Mouse (Mus musculus) MN1 (cell line): ENCODE results near the gene Ppp2r5d.
A peak's percentile ranks its signal among the peaks of the same experiment; 100 is the strongest.

ENCODE experiments used
- DNase-seq: peaks from one replicate; pipeline ENCODE4 v3.0.0-alpha.2; 2016; ENCODE audit warnings: low spot score

Ppp2r5d gene

DNA sequence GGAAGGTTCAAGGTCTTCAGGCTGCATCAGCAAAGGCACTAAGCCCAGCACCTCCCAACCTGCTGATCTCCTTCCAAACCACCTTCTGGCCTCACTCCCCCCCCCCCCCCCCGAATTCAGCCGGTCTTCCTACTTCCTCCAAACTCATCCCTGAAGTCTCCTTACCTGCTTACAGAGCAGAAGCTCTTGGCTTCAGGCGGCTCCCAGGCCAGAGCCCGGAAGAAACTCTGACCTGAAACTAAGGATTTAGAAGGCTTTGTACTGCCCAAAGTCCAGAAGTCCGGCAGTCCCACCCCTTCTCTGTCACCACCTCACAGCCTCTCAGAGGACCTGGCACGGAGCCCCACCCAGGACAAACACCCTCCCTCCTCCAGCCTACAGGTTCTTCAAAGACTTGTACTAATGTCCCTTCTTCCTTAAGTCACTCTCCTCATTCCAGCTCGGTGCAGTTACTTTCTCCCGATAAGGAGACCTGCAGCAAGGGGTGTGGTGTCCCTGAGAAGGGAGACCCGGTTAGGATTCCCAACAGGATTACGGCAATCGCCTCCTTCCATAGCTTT is 59.9 kb downstream of the Ppp2r5d start:
- DNase-seq, result peak; percentile 55

DNA sequence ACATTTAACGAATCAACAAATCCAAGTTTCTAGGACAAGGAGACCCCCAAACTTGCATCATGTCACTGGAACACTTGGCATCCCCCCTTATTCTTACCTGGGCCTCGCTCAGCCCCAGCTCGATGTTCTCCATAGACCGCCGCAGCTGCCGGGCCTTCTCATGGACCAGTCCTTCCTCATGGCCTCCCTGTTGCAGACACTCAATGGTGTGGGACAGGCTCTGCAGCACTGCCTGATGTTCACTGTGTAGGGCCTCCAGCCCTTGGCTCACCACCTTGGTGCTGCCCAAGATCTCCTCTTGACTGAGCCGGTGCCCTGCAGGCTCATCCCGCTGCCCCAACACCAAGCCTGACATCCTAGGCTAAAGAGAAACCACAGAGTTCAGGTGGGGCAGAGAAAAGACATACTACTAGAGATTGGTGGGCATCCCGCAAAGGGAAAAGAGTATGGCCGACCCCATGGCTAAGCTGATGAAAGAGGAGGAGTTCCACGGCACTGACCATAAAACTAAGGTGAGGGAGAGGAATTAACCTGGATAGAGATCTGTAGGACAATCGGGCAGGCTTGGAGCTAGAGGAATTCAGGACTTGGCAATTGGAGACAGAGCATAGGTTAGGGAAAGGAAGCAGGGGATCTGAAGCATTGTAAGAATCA is 60.6 kb downstream of the Ppp2r5d start:
- no peak for DNase-seq

DNA sequence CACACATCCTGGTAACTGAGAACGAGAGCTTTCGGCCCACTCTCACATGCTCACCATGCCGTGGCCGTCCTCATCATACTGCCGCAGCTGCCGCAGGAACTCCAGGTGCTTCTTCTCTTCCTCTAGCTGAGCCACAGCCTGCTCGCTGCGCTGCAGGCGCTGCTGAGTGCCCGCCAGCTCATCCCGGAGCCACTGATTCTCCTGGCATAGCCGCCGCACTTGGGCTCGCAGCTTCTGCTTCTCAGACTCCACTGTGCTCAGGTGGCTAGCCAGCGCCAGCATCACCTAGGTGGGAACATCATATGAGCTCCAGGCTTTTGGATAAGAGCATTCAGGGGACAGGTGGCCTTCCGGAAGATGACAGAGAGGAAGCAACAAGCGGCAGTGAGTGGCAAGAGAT is 62.9 kb downstream of the Ppp2r5d start:
- DNase-seq, result no peak

DNA sequence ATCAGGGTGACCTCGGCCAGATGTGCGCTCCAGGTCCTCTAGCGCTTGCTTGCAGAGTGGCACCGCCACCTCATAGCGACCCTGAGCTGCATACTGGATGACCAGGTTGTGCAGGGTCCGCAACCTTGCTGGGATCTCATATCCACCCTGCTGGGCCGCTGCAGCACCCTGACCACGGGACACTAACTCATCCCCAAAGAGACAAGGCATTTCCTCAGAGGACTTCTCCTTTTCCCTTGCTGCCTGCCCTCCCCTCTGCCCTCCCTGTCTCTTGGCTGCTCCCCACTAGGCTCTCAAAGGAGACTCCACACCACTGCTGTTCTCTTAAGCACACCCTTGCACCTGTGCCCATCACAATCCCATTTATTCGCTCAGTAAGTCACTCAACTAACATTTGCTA is 65.0 kb downstream of the Ppp2r5d start:
- no peak for DNase-seq

DNA sequence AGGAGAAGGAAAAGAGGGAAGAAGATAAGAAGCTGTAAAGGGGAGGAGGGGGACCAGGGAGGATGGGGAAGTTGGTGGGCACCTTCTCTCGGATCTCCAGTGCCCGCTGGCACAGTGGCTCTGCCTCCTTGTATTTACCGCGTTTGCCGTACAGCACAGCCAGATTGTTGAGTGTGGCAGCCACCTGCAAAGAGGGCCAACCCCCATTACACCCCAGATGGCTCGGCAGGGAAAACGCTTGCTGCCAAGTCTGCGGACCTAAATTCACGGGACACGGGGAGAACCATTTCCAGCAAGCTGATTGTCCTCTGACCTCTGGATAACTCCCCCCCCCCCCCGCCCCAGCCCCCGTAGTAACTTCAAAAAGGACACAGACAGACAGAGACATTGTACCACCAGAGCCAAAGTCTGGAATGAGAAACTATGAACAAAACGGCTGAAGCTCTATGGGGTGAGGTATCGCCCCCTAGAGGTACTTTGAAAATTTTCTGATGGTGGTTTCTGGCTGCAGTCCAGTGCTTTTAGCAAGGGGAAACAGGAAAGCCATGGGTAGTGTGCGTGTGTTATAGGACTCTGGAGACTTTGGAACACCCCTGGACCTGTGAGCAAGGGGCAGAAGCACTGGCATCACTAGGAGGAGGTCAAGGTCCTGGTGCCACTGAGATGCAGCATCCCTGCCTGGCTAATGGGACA is 67.9 kb downstream of the Ppp2r5d start:
- DNase-seq, result peak; percentile 85
